Mouse (Mus musculus) testis, adult 2 months (tissue): ENCODE results near the gene Unk. TPM values are rescaled to one million over a fixed set of nuclear protein-coding genes. Genes with fewer than 3 reads are reported as not detected.

ENCODE experiments used
- H3K27ac ChIP-seq: fragments of 200-500 bp; 2 replicates; pipeline ENCODE4 v1.5.1; 2012; ENCODE audit warnings: low read depth, low read length; ENCODE audit not compliant: control insufficient read depth, insufficient read depth
- H3K27me3 ChIP-seq: fragments of 200-500 bp; 2 replicates; pipeline ENCODE4 v1.6.1; 2012; ENCODE audit warnings: mild to moderate bottlenecking, low read length, moderate library complexity; ENCODE audit not compliant: control insufficient read depth, insufficient read depth
- H3K36me3 ChIP-seq: fragments of 200-500 bp; 2 replicates; pipeline ENCODE4 v1.6.1; 2012; ENCODE audit warnings: mild to moderate bottlenecking, low read length; ENCODE audit not compliant: control insufficient read depth, insufficient read depth
- H3K4me1 ChIP-seq: fragments of 200-500 bp; 2 replicates; pipeline ENCODE4 v1.6.1; 2012; ENCODE audit warnings: low read length; ENCODE audit not compliant: control insufficient read depth, insufficient read depth
- H3K4me3 ChIP-seq: fragments of 200-500 bp; 2 replicates; pipeline ENCODE4 v1.5.1; 2012; ENCODE audit warnings: low read depth, mild to moderate bottlenecking, low read length, moderate library complexity, mixed read lengths; ENCODE audit not compliant: control insufficient read depth
- CTCF ChIP-seq: fragments of 200-500 bp; IDR thresholded peaks from 2 replicates; pipeline ENCODE4 v1.5.1; 2012; ENCODE audit warnings: low read depth, mild to moderate bottlenecking, inconsistent platforms, low read length, moderate library complexity; ENCODE audit not compliant: control insufficient read depth, insufficient read depth, insufficient replicate concordance
- POLR2A ChIP-seq: fragments of 200-500 bp; IDR thresholded peaks from 2 replicates; pipeline ENCODE4 v1.6.1; 2012; ENCODE audit warnings: low read depth, mild to moderate bottlenecking, inconsistent platforms, low read length, moderate library complexity; ENCODE audit not compliant: control insufficient read depth
- polyA plus RNA-seq: library from polyadenylated mRNA; depleted of rRNA; stranded (reverse); fragments of >200 nt; gene quantifications from 2 replicates; pipeline ENCODE4 v1.2.3, GENCODE M21; 2012

Unk gene
- polyA plus RNA-seq, 1 experiment, result 21.5 TPM

DNA sequence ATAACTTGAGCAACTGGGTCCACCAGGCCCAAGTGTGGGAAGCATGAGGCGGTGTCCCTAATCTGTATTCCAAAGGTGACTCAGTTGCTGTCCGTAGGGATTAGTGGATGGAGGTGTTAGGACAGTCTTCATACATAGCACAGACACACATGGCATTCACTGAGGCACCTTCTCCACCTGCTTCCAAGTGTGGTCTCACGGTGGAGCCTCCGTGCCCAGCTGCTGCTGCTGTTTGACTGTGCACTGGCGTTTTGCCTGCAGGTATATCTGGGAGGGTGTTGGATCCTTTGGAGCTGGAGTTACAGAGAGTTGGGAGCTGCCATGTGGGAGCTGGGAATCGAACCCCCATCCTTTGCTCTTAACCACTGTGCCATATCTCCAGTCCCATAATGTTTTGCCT lies 4.5 kb downstream of the Unk start:
- TF ChIP-seq CTCF (no peak), POLR2A (no peak)
- H3K36me3 ChIP-seq, result no peaks in the 10 kb centered on the region
- H3K4me3 ChIP-seq, result no peak overlapping the region
- peaks cover 7% of the 10 kb centered on the region for H3K4me1 ChIP-seq
- no peaks in the 10 kb centered on the region for H3K27me3 ChIP-seq
- H3K27ac ChIP-seq, result no peak overlapping the region

GRCm38 (mm10) chr11:116036671-116037070 lies 6.5 kb downstream of the Unk start:
- Histone ChIP-seq H3K27me3 (no peaks in the 10 kb centered on the region), H3K4me1 (peaks cover 4% of the 10 kb centered on the region), H3K36me3 (no peaks in the 10 kb centered on the region), H3K4me3 (no peak overlapping the region), H3K27ac (no peak overlapping the region)
- no peak for TF ChIP-seq CTCF
- TF ChIP-seq POLR2A, result no peak

DNA sequence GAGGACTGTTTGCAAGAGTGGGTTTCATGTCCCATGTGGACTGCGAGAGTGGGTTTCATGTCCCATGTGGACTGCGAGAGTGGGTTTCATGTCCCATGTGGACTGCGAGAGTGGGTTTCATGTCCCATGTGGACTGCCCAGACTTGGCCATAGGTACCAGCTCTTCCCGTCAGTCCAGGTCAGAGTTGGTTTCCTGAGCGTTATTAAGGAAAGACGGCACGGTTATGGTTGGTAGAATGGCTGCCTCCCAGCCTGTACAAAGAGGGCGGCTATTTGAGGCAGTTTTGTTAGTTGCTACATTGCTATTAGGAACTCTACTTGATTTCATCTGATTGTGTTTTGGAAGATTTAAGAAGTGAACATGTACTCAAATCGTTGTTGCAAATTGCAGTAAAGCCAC lies 7.7 kb downstream of the Unk start:
- Histone ChIP-seq H3K4me1 (peaks cover under 1% of the 10 kb centered on the region), H3K27ac (no peak overlapping the region), H3K27me3 (no peaks in the 10 kb centered on the region), H3K36me3 (no peaks in the 10 kb centered on the region; the same call in 1 of the 2 replicates), H3K4me3 (no peak overlapping the region)
- TF ChIP-seq CTCF (no peak), POLR2A (no peak)

GRCm38 (mm10) chr11:116040593-116040992 lies 10.5 kb downstream of the Unk start:
- Histone ChIP-seq H3K27ac (no peak overlapping the region), H3K27me3 (no peaks in the 10 kb centered on the region), H3K36me3 (no peaks in the 10 kb centered on the region; the same call in 1 of the 2 replicates), H3K4me1 (no peaks in the 10 kb centered on the region; the same call in 1 of the 2 replicates), H3K4me3 (no peak overlapping the region)
- TF ChIP-seq POLR2A, result no peak
- no peak for TF ChIP-seq CTCF

GRCm38 (mm10) chr11:116041833-116042232 lies 11.7 kb downstream of the Unk start:
- H3K4me3 ChIP-seq, result no peak overlapping the region
- no peaks in the 10 kb centered on the region; the same call in 1 of the 2 replicates for H3K36me3 ChIP-seq
- no peak for TF ChIP-seq CTCF
- TF ChIP-seq POLR2A, result no peak
- H3K4me1 ChIP-seq, result no peaks in the 10 kb centered on the region; the same call in 1 of the 2 replicates
- H3K27ac ChIP-seq, result no peak overlapping the region
- H3K27me3 ChIP-seq, result no peaks in the 10 kb centered on the region

DNA sequence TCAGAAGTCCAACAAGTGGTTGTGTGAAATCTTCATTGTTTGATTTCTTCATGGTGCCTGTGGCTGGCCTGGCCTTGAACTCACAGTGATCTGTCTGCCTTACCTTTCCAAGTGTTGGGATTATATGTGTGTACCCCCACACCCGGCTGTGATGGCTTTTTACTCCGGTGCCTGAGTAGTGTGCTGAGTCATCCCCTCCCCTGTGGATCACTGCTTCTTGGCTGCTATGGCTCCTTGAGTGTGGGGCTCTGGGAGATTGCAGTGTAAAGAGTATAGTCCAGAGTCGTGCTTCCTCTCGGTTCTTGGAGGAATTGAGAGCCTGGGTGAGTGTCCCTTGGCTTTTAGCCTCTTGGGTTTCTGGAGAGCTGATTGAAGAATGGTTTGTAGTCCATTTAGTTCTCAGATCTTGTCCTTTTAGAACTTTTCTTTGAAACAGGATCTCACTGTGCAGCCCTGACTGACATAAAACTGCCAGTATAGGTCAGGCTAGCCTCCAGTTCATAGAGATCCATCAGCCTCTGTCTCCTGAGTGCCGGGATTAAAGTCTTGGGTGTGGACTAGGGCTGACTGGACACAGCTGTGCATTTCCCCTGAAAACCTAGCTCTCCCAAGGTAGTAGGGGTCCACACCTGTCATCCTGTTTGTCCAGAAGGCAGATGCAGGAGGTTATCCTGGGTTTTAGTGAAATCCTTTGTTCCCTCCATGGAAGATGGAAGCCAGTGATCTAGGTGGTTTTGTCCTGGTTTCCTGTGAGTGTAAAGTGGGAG lies 12.4 kb downstream of the Unk start:
- no peak for TF ChIP-seq CTCF
- TF ChIP-seq POLR2A, result no peak
- Histone ChIP-seq H3K4me1 (peaks cover 5% of the 10 kb centered on the region), H3K27me3 (no peaks in the 10 kb centered on the region), H3K27ac (no peak overlapping the region), H3K4me3 (no peak overlapping the region), H3K36me3 (no peaks in the 10 kb centered on the region; the same call in 1 of the 2 replicates)

GRCm38 (mm10) chr11:116043286-116043685 lies 13.2 kb downstream of the Unk start:
- H3K4me1 ChIP-seq, result peaks cover 5% of the 10 kb centered on the region
- H3K4me3 ChIP-seq, result no peak overlapping the region
- no peaks in the 10 kb centered on the region; the same call in 1 of the 2 replicates for H3K36me3 ChIP-seq
- H3K27me3 ChIP-seq, result no peaks in the 10 kb centered on the region
- TF ChIP-seq CTCF, result no peak
- TF ChIP-seq POLR2A, result no peak
- no peak overlapping the region for H3K27ac ChIP-seq

DNA sequence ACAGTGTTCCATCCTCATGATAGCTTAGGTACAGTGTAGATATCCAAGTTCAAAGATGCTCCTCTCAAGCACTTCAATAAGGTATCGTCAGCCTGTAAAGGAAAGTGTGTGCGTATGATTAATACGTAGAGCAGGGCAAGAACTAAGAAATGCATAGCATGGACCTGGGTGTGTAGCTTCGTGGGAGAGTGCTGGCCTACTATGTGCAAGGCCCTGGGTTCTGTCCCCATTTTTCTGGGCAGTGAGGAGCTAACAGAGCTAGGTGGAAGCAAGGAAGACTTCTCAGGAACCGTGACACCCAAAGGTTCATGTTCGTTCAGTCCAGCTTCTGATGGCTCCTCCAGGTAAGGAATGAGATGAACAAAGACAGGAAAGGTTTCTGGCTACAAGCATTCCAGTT lies 15.1 kb downstream of the Unk start:
- TF ChIP-seq CTCF (no peak), POLR2A (no peak)
- H3K4me3 ChIP-seq, result no peak overlapping the region
- no peaks in the 10 kb centered on the region for H3K27me3 ChIP-seq
- H3K4me1 ChIP-seq, result peaks cover 5% of the 10 kb centered on the region
- H3K36me3 ChIP-seq, result no peaks in the 10 kb centered on the region; the same call in 1 of the 2 replicates
- H3K27ac ChIP-seq, result no peak overlapping the region
